16 mouse cellular contexts compared by ENCODE assay signal in genomic region chr10:77447755-77448154, GRCm38 (mm10). TPM values are rescaled to one million over a fixed set of nuclear protein-coding genes. Genes with fewer than 3 reads are reported as not detected.
A peak's percentile ranks its signal among the peaks of the same experiment; 100 is the strongest.
DNase-seq lines count a peak whose midpoint lies in the region; ATAC-seq and TF ChIP-seq lines count a peak whose summit lies in the region.
"Had no signal": no experiment of that assay in that cellular context is flagged by ENCODE, and none has a peak within 500 bp of the region (broad histone marks: within the 10 kb centered on the region; RNA-seq: fewer than 3 reads in every experiment).

No protein-coding gene starts in this region.

- no peaks in the 10 kb centered on the region for H3K27me3 ChIP-seq in lung, embryonic 14.5 days (ENCODE audit: insufficient read depth, low read length)
- H3K27me3 ChIP-seq: embryonic facial prominence, embryonic 12.5 days had no signal

- no peak overlapping the region for H3K27ac ChIP-seq in lung, embryonic 14.5 days (ENCODE audit: low read depth)
- H3K27ac ChIP-seq: embryonic facial prominence, embryonic 12.5 days; stomach, postnatal 0 days had no signal

- ATAC-seq in lung, embryonic 14.5 days (ENCODE audit: insufficient read depth) = no peak
- ATAC-seq: forebrain, embryonic 14.5 days; lung, postnatal 0 days; midbrain, embryonic 16.5 days had no signal

- no peak overlapping the region for H3K9ac ChIP-seq in lung, embryonic 14.5 days
- H3K9ac ChIP-seq: embryonic facial prominence, embryonic 12.5 days had no signal

- no peak for TF ChIP-seq CTCF in lung, embryonic 14.5 days (IDR thresholded peaks at IDR 0.05; ENCODE audit: low read depth)

- H3K4me1 ChIP-seq in lung, embryonic 14.5 days (ENCODE audit: insufficient read depth) = peaks cover 19% of the 10 kb centered on the region

- no peak overlapping the region for H3K4me2 ChIP-seq in lung, embryonic 14.5 days
- H3K4me2 ChIP-seq: embryonic facial prominence, embryonic 12.5 days had no signal

- H3K9me3 ChIP-seq in lung, embryonic 14.5 days (ENCODE audit: low read depth, low read length) = no peaks in the 10 kb centered on the region

- no peaks in the 10 kb centered on the region for H3K36me3 ChIP-seq in lung, embryonic 14.5 days (ENCODE audit: insufficient read depth)
- H3K36me3 ChIP-seq: embryonic facial prominence, embryonic 12.5 days had no signal

- no peak overlapping the region for H3K4me3 ChIP-seq in lung, embryonic 14.5 days (ENCODE audit: low read depth, low read length)
- H3K4me3 ChIP-seq: embryonic facial prominence, embryonic 12.5 days had no signal

- WGBS in lung, embryonic 14.5 days = 12% methylated on average over 2 of the region's 2 CpGs

- DNase-seq in gastrocnemius, postnatal 25 days = peak; percentile 10
- DNase-seq in gastrocnemius, postnatal 10 days = no peak
- peak; percentile 28 for DNase-seq in lung, embryonic 14.5 days
- no peak for DNase-seq in lung, adult 18-20 months
- DNase-seq in embryo, embryonic 11 days = peak; percentile 44
- peak; percentile 68 for DNase-seq in heart, postnatal 4 days
- DNase-seq in urinary bladder, adult 2 months (ENCODE audit: low spot score) = no peak
- no peak for DNase-seq in right cerebral cortex, postnatal 25 days
- DNase-seq: adrenal gland, postnatal 10 days; liver; thymus, postnatal 4 days had no signal

RNA-seq across cellular contexts. Expression of gene Adarb1, which starts 29.7 kb away (rescaled TPM):
- 1 to 10 TPM; 7.1 to 9.3 TPM for total RNA-seq in gastrocnemius, postnatal 25 days (2021)
- total RNA-seq in gastrocnemius, postnatal 10 days (2021) = 1 to 10 TPM; 7.5 to 9.2 TPM
- polyA plus RNA-seq in lung, embryonic 14.5 days (2014; fragmentation: Nextera tagmentation; extraction: Ambion mirVana) = 38.9 and 49.1 TPM in 2 replicates
- 10 to 100 TPM; 20.9 to 23.3 TPM for total RNA-seq in heart, postnatal 4 days (2021)
- polyA plus RNA-seq in urinary bladder, adult 2 months (2012; rRNA removed) = 10.1 and 11.5 TPM in 2 replicates

Comparison
In these comparisons a context has a peak if more than half of its experiments do, and no peak if none do; other contexts are left out.
1. DNase-seq: peak in gastrocnemius, postnatal 25 days (single experiment), lung, embryonic 14.5 days (single experiment), embryo, embryonic 11 days (single experiment) and heart, postnatal 4 days (single experiment); none in gastrocnemius, postnatal 10 days (single experiment), lung, adult 18-20 months (0 of 2), urinary bladder, adult 2 months (single experiment) and right cerebral cortex, postnatal 25 days (single experiment).